Mouse (Mus musculus) kidney, embryonic 14.5 days (tissue): ENCODE measurements around the gene Ppp1r14a. TPM values are rescaled to one million over a fixed set of nuclear protein-coding genes. Genes with fewer than 3 reads are reported as not detected.

Experiments
- ATAC-seq: fragments of 200-750 bp; cut with Nextera tagmentation; 2 replicates; pipeline ENCODE4 v1.8.0; 2017; ENCODE audit warnings: moderate number of reproducible peaks, mild to moderate bottlenecking, moderate TSS enrichment, moderate library complexity; ENCODE audit not compliant: low FRiP score, low TSS enrichment
- H3K27ac ChIP-seq: fragments of 300-500 bp; sonication (generic); 2 replicates; pipeline ENCODE4 v1.5.1; 2014; ENCODE audit warnings: low read depth, mild to moderate bottlenecking, low read length, moderate library complexity, mixed read lengths
- H3K27me3 ChIP-seq: fragments of 300-500 bp; sonication (generic); 2 replicates; pipeline ENCODE4 v1.6.1; 2014; ENCODE audit warnings: mild to moderate bottlenecking, low read length; ENCODE audit not compliant: control insufficient read depth, insufficient read depth
- H3K36me3 ChIP-seq: fragments of 300-500 bp; sonication (generic); 2 replicates; pipeline ENCODE4 v1.6.1; 2014; ENCODE audit warnings: low read length, mixed read lengths; ENCODE audit not compliant: control insufficient read depth, insufficient read depth
- H3K4me1 ChIP-seq: fragments of 300-500 bp; sonication (generic); 2 replicates; pipeline ENCODE4 v1.6.1; 2014; ENCODE audit warnings: low read length, mixed read lengths; ENCODE audit not compliant: control insufficient read depth, insufficient read depth
- H3K4me2 ChIP-seq: fragments of 300-500 bp; sonication (generic); replicated peaks from 2 replicates; pipeline ENCODE4 v1.6.1; 2014; ENCODE audit warnings: low read depth, mild to moderate bottlenecking, low read length
- H3K4me3 ChIP-seq: fragments of 300-500 bp; sonication (generic); 2 replicates; pipeline ENCODE4 v1.5.1; 2014; ENCODE audit warnings: mild to moderate bottlenecking, low read length
- H3K9ac ChIP-seq: fragments of 300-500 bp; sonication (generic); 2 replicates; pipeline ENCODE4 v1.6.1; 2014; ENCODE audit warnings: low read depth, mild to moderate bottlenecking, low read length, moderate library complexity
- H3K9me3 ChIP-seq: fragments of 300-500 bp; sonication (generic); 2 replicates; pipeline ENCODE4 v1.6.1; 2016; ENCODE audit warnings: low read length; ENCODE audit not compliant: control insufficient read depth
- WGBS: fragments of 180-500 bp; shearing (Covaris S2); extraction: QIAGEN DNeasy Blood & Tissue Kit; methylation state at CpG from one replicate; pipeline ENCODE4 v1.1.7; 2014; 5-methylcytosine and 5-hydroxymethylcytosine counted together
- polyA plus RNA-seq: library from polyadenylated mRNA; unstranded; fragments of >200 nt; fragmentation: Nextera tagmentation; extraction: Ambion mirVana; gene quantifications from 2 replicates; pipeline ENCODE4 v1.2.1, GENCODE M21; 2014

The Ppp1r14a gene
- polyA plus RNA-seq, 1 experiment from 2014 or later: 19.3 TPM

- WGBS: 25% methylated on average over 14 of the region's 14 CpGs
- Histone ChIP-seq H3K27me3 (peaks cover 14% of the 10 kb centered on the region; the same call in 1 of the 2 replicates), H3K9ac (no peak overlapping the region), H3K27ac (no peak overlapping the region), H3K4me2 (no peak overlapping the region), H3K36me3 (no peaks in the 10 kb centered on the region; the same call in 1 of the 2 replicates), H3K9me3 (no peaks in the 10 kb centered on the region), H3K4me3 (no peak overlapping the region), H3K4me1 (0 out of 2 replicates have a peak, but pooled peaks cover 3% of the 10 kb centered on the region)
- ATAC-seq: peak; percentile 67
These were observed 50.0 kb downstream of the Ppp1r14a start for GRCm38 (mm10) chr7:29338984-29339679.

GRCm38 (mm10) chr7:29340247-29340646 is 51.1 kb downstream of the Ppp1r14a start:
- Histone ChIP-seq H3K4me2 (no peak overlapping the region), H3K27me3 (peaks cover 14% of the 10 kb centered on the region; the same call in 1 of the 2 replicates), H3K27ac (no peak overlapping the region), H3K4me1 (0 out of 2 replicates have a peak, but pooled peaks cover 3% of the 10 kb centered on the region), H3K9me3 (no peaks in the 10 kb centered on the region), H3K4me3 (no peak overlapping the region), H3K36me3 (no peaks in the 10 kb centered on the region; the same call in 1 of the 2 replicates), H3K9ac (no peak overlapping the region)
- ATAC-seq: no peak
- WGBS: 60% methylated on average over 9 of the region's 9 CpGs

DNA sequence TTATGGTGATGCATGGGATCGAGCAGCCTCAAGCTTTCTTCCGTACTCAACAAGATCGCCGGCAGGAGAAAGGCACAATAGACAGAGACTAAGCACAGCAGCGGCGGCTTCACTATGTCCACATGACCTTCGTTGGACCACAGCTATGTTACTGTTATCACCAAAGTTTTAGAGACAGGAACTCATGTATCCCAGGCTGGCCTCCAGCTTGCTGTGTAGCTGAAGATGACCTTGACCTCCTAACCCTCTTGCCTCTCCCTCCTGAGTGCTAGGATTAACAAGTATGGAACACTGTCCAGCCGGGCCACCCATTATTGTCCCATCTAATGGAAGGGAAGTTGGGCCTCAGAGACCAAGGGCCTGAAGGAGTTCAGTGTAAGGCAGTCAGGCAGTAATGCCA is 51.7 kb downstream of the Ppp1r14a start:
- H3K27me3 ChIP-seq: peaks cover 14% of the 10 kb centered on the region; the same call in 1 of the 2 replicates
- H3K27ac ChIP-seq: no peak overlapping the region
- H3K9me3 ChIP-seq: no peaks in the 10 kb centered on the region
- 0 out of 2 replicates have a peak, but pooled peaks cover 3% of the 10 kb centered on the region for H3K4me1 ChIP-seq
- no peak for ATAC-seq
- WGBS: 94% methylated on average over 8 of the region's 8 CpGs
- no peak overlapping the region for H3K4me2 ChIP-seq
- H3K4me3 ChIP-seq: no peak overlapping the region
- H3K9ac ChIP-seq: no peak overlapping the region
- no peaks in the 10 kb centered on the region; the same call in 1 of the 2 replicates for H3K36me3 ChIP-seq

- no peak overlapping the region for H3K4me3 ChIP-seq
- H3K4me2 ChIP-seq: no peak overlapping the region
- WGBS: 74% methylated on average over 12 of the region's 12 CpGs
- H3K9me3 ChIP-seq: no peaks in the 10 kb centered on the region
- H3K27me3 ChIP-seq: peaks cover 14% of the 10 kb centered on the region; the same call in 1 of the 2 replicates
- no peak for ATAC-seq
- no peaks in the 10 kb centered on the region; the same call in 1 of the 2 replicates for H3K36me3 ChIP-seq
- H3K27ac ChIP-seq: no peak overlapping the region
- H3K9ac ChIP-seq: no peak overlapping the region
- H3K4me1 ChIP-seq: 0 out of 2 replicates have a peak, but pooled peaks cover 3% of the 10 kb centered on the region
These were observed 52.6 kb downstream of the Ppp1r14a start for GRCm38 (mm10) chr7:29341722-29342121.

GRCm38 (mm10) chr7:29342489-29343092 is 53.5 kb downstream of the Ppp1r14a start:
- Histone ChIP-seq H3K27ac (no peak overlapping the region), H3K4me1 (0 out of 2 replicates have a peak, but pooled peaks cover 3% of the 10 kb centered on the region), H3K27me3 (peaks cover 8% of the 10 kb centered on the region; the same call in 1 of the 2 replicates), H3K9me3 (no peaks in the 10 kb centered on the region), H3K4me3 (no peak overlapping the region), H3K9ac (no peak overlapping the region), H3K4me2 (no peak overlapping the region), H3K36me3 (peaks cover 5% of the 10 kb centered on the region; the same call in 1 of the 2 replicates)
- 74% methylated on average over 8 of the region's 8 CpGs for WGBS
- ATAC-seq: no peak

Other genes starting within 250 kb of the Ppp1r14a start
- 1.1 TPM in 2 replicates for gene Ryr1, start 164.1 kb upstream of the Ppp1r14a start, polyA plus RNA-seq
- gene Rasgrp4, start 154.5 kb upstream of the Ppp1r14a start, polyA plus RNA-seq: 0.68 and 1.1 TPM in 2 replicates
- gene Fam98c, start 133.1 kb upstream of the Ppp1r14a start, polyA plus RNA-seq: 12.2 and 13.9 TPM in 2 replicates
- 0.47 and 0.91 TPM in 2 replicates for gene Ggn, start 119.1 kb upstream of the Ppp1r14a start, polyA plus RNA-seq
- 6.0 and 6.4 TPM in 2 replicates for gene Spred3, start 118.9 kb upstream of the Ppp1r14a start, polyA plus RNA-seq
- gene Psmd8, start 108.6 kb upstream of the Ppp1r14a start, polyA plus RNA-seq: 281 and 283 TPM in 2 replicates
- gene Catsperg1, start 75.3 kb upstream of the Ppp1r14a start, polyA plus RNA-seq: 0.61 and 0.97 TPM in 2 replicates
- gene Kcnk6, start 56.8 kb upstream of the Ppp1r14a start, polyA plus RNA-seq: 0.62 and 1.0 TPM in 2 replicates
- gene Yif1b, start 51.0 kb upstream of the Ppp1r14a start, polyA plus RNA-seq: 120 and 132 TPM in 2 replicates
- gene 2200002D01Rik, start 40.8 kb upstream of the Ppp1r14a start, polyA plus RNA-seq: 5.2 and 8.3 TPM in 2 replicates
- gene Spint2, start 7.4 kb upstream of the Ppp1r14a start, polyA plus RNA-seq: 198 and 239 TPM in 2 replicates
- 4.5 and 5.5 TPM in 2 replicates for gene Dpf1, start 14.6 kb downstream of the Ppp1r14a start, polyA plus RNA-seq
- 9.5 and 17.4 TPM in 2 replicates for gene Sipa1l3, start 229.3 kb downstream of the Ppp1r14a start, polyA plus RNA-seq